ENCODE assay signal across 35 mouse cellular contexts in genomic region chr6:106840181-106840580, GRCm38 (mm10).
"Had no signal": no experiment of that assay in that cellular context is flagged by ENCODE, and none has a peak within 500 bp of the region (broad histone marks: within the 10 kb centered on the region; RNA-seq: fewer than 3 reads in every experiment).

No protein-coding gene starts in this region.

- H3K4me3 ChIP-seq: heart, embryonic 10.5 days; heart, embryonic 12.5 days; heart, embryonic 13.5 days; heart, embryonic 15.5 days; hindbrain, embryonic 10.5 days; hindbrain, embryonic 12.5 days; hindbrain, embryonic 13.5 days; hindbrain, embryonic 15.5 days; intestine, embryonic 15.5 days; kidney, embryonic 15.5 days; layer of hippocampus, adult 2 months; left cerebral cortex, adult 2 months had no signal

- H3K4me1 ChIP-seq: heart, embryonic 10.5 days; heart, embryonic 12.5 days; heart, embryonic 13.5 days; heart, embryonic 15.5 days; hindbrain, embryonic 10.5 days; hindbrain, embryonic 12.5 days; hindbrain, embryonic 13.5 days; intestine, embryonic 15.5 days; kidney, embryonic 15.5 days had no signal

- ATAC-seq: hindbrain, embryonic 16.5 days; hindbrain, postnatal 0 days; inflammation-experienced regulatory T-cells, adult 6 months; intestine, embryonic 15.5 days; intestine, postnatal 0 days had no signal

- H3K36me3 ChIP-seq: heart, embryonic 10.5 days; heart, embryonic 12.5 days; heart, embryonic 13.5 days; heart, embryonic 15.5 days; hindbrain, embryonic 10.5 days; hindbrain, embryonic 12.5 days; hindbrain, embryonic 13.5 days; hindbrain, embryonic 15.5 days; intestine, embryonic 15.5 days; kidney, embryonic 15.5 days had no signal

- H3K9me3 ChIP-seq: heart, embryonic 10.5 days; heart, embryonic 13.5 days; heart, embryonic 15.5 days; hindbrain, embryonic 10.5 days; hindbrain, embryonic 12.5 days; hindbrain, embryonic 13.5 days; hindbrain, embryonic 15.5 days; intestine, embryonic 15.5 days; kidney, embryonic 15.5 days had no signal

- H3K9ac ChIP-seq: heart, embryonic 12.5 days; heart, embryonic 13.5 days; heart, embryonic 15.5 days; hindbrain, embryonic 12.5 days; hindbrain, embryonic 13.5 days; hindbrain, embryonic 14.5 days; hindbrain, embryonic 15.5 days; intestine, embryonic 15.5 days; kidney, embryonic 15.5 days had no signal

- H3K4me2 ChIP-seq: heart, embryonic 11.5 days; heart, embryonic 12.5 days; heart, embryonic 13.5 days; heart, embryonic 15.5 days; hindbrain, embryonic 12.5 days; hindbrain, embryonic 13.5 days; hindbrain, embryonic 14.5 days; hindbrain, embryonic 15.5 days; intestine, embryonic 15.5 days; kidney, embryonic 15.5 days had no signal

- DNase-seq: heart, postnatal 10 days; heart, postnatal 14 days; heart, postnatal 36 days; heart, postnatal 4 days; kidney, adult 11 months; kidney, adult 18-20 months; kidney, adult 2 months; kidney, adult 8-10 months; kidney, adult 9 months; kidney, postnatal 10 days; kidney, postnatal 14 days; kidney, postnatal 25 days; kidney, postnatal 36 days; kidney, postnatal 4 days; layer of hippocampus, adult 9-11 months; layer of hippocampus, postnatal 36 days had no signal

- H3K27ac ChIP-seq: heart, embryonic 10.5 days; heart, embryonic 13.5 days; heart, embryonic 15.5 days; hindbrain, embryonic 10.5 days; hindbrain, embryonic 12.5 days; hindbrain, embryonic 13.5 days; hindbrain, embryonic 14.5 days; hindbrain, embryonic 15.5 days; hindbrain, postnatal 0 days; intestine, embryonic 15.5 days; kidney, embryonic 15.5 days; kidney, postnatal 0 days; layer of hippocampus, adult 2 months; left cerebral cortex, adult 2 months had no signal

- H3K27me3 ChIP-seq: heart, embryonic 12.5 days; heart, embryonic 13.5 days; heart, embryonic 15.5 days; hindbrain, embryonic 12.5 days; hindbrain, embryonic 13.5 days; hindbrain, embryonic 15.5 days; intestine, embryonic 15.5 days; kidney, embryonic 15.5 days had no signal
